Mouse (Mus musculus): ENCODE results near the gene Ints7. TPM values are rescaled to one million over a fixed set of nuclear protein-coding genes. Genes with fewer than 3 reads are reported as not detected.

The Ints7 gene
- polyA plus RNA-seq, 1 experiment: 9.8 TPM

DNA sequence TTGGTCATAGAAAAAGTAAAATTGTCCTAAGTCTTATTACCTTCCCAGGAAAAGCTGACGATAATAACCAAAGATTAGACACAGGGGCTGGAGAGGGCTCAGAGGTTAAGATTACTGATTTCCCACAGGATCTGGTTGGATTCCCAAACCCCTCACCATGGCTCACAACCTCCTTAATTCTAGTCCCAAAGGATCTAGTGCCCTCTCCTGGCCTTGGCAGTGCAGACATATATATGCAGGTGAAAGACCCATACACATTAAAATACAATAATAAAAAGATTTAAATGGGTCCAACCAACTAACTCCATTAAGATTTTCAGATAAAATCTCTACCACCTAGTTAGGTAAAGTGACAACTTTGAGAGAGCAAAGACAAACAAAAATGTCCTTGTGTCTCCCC, 7.6 kb upstream of the Ints7 start:
- no peak overlapping the region for H3K27ac ChIP-seq (ENCODE audit: insufficient read depth, low read depth, low read length)
- TF ChIP-seq CTCF (IDR thresholded peaks at IDR 0.05; ENCODE audit: extremely low read depth, insufficient read length, insufficient replicate concordance, low read depth, low read length): no peak
- TF ChIP-seq POLR2A (IDR thresholded peaks at IDR 0.05; ENCODE audit: low read depth, low read length): no peak
- H3K36me3 ChIP-seq (ENCODE audit: control insufficient read depth, insufficient read depth, low read length): no peaks in the 10 kb centered on the region
- WGBS: 84% methylated on average over 1 of the region's 1 CpGs
- H3K4me3 ChIP-seq (ENCODE audit: low read depth, low read length): no peak overlapping the region
- H3K27me3 ChIP-seq (ENCODE audit: control insufficient read depth, insufficient read depth, low read length): no peaks in the 10 kb centered on the region
- H3K4me1 ChIP-seq (ENCODE audit: control insufficient read depth, insufficient read depth, insufficient read length, low read length): no peaks in the 10 kb centered on the region

DNA sequence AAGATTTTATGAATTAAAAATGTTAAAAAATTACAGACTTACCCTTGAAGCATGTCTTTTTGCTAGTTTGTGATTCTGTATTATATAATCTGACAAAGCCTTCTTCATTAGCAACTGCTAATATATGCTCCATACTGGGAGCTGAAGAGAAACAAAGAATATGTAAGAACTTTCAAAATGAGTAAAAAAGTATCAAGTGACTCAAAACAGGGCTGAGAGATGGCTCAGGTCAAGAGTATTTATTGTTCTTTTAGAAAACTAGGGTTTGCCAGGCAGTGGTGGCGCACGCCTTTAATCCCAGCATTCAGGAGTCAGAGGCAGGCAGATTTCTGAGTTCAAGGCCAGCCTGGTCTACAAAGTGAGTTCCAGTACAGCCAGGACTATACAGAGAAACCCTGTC, 5.8 kb upstream of the Ints7 start:
- 96% methylated on average over 2 of the region's 2 CpGs for WGBS
- Histone ChIP-seq H3K36me3 (ENCODE audit: control insufficient read depth, insufficient read depth, low read length) (no peaks in the 10 kb centered on the region), H3K27me3 (ENCODE audit: control insufficient read depth, insufficient read depth, low read length) (no peaks in the 10 kb centered on the region), H3K4me1 (ENCODE audit: control insufficient read depth, insufficient read depth, insufficient read length, low read length) (no peaks in the 10 kb centered on the region), H3K4me3 (ENCODE audit: low read depth, low read length) (no peak overlapping the region), H3K27ac (ENCODE audit: insufficient read depth, low read depth, low read length) (no peak overlapping the region)
- TF ChIP-seq CTCF (IDR thresholded peaks at IDR 0.05; ENCODE audit: extremely low read depth, insufficient read length, insufficient replicate concordance, low read depth, low read length): no peak
- no peak for TF ChIP-seq POLR2A (IDR thresholded peaks at IDR 0.05; ENCODE audit: low read depth, low read length)

DNA sequence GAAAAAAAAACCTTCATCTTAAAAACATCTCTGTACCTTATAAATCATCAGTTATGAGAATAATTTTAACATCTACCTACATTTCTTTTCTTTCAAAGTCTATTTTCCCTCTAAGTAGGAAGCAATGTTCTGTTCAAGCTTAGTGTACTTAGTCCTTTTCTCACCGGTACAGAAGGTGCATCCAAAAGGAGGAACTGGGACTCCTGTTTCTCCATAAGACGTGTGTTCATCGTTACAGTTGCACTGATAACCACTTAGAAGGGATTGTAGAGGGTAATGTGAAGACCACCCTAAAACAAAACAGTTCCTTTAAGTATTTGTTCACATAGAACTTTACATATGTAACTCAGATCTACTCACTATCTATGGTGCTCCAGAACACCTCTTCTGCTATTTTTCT, 5.0 kb upstream of the Ints7 start:
- no peak overlapping the region for H3K4me3 ChIP-seq (ENCODE audit: low read depth, low read length)
- TF ChIP-seq POLR2A (IDR thresholded peaks at IDR 0.05; ENCODE audit: low read depth, low read length) (no peak), CTCF (IDR thresholded peaks at IDR 0.05; ENCODE audit: extremely low read depth, insufficient read length, insufficient replicate concordance, low read depth, low read length) (no peak)
- no peaks in the 10 kb centered on the region for H3K4me1 ChIP-seq (ENCODE audit: control insufficient read depth, insufficient read depth, insufficient read length, low read length)
- no peaks in the 10 kb centered on the region for H3K27me3 ChIP-seq (ENCODE audit: control insufficient read depth, insufficient read depth, low read length)
- no peaks in the 10 kb centered on the region for H3K36me3 ChIP-seq (ENCODE audit: control insufficient read depth, insufficient read depth, low read length)
- 82% methylated on average over 3 of the region's 3 CpGs for WGBS
- H3K27ac ChIP-seq (ENCODE audit: insufficient read depth, low read depth, low read length): no peak overlapping the region

DNA sequence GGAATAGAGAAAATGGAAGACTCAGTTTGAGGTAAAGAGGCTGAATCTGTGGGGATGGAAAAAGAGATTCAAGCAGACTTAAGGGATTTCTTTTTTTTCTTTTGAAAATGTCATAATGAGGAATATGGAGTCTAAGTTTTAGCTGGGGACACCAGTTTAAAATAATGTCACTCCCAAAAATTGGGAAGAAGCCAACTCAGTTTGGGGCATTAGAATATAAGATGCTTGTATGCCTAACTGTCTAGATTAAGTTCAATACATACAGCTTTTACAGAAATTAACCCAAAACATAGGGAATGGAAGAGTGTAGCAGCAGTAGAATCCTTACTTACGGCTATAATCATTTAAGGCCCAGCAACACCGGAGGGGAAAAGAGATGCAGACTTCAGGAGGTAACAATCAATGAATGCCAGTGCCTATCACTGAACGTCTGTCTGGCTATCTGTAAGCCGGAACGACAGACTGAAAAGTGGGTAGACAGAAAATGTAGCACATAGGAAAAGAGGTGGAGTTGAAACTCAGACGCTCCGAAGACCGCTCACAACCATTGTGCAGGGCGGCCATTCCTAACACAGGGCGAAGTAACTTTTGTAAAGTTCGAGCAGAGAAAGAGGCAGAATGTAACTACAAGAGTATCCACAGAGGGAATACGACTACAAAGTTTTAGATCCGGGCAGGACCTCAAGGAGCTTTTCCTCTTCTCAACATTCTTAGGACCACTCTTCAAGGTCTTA, 1.4 kb upstream of the Ints7 start:
- WGBS: 2% methylated on average over 13 of the region's 13 CpGs
- H3K27me3 ChIP-seq (ENCODE audit: control insufficient read depth, insufficient read depth, low read length): no peaks in the 10 kb centered on the region
- no peaks in the 10 kb centered on the region for H3K36me3 ChIP-seq (ENCODE audit: control insufficient read depth, insufficient read depth, low read length)
- H3K4me1 ChIP-seq (ENCODE audit: control insufficient read depth, insufficient read depth, insufficient read length, low read length): no peaks in the 10 kb centered on the region; the same call in 1 of the 2 replicates
- TF ChIP-seq CTCF (IDR thresholded peaks at IDR 0.05; ENCODE audit: extremely low read depth, insufficient read length, insufficient replicate concordance, low read depth, low read length) (no peak), POLR2A (IDR thresholded peaks at IDR 0.05; ENCODE audit: low read depth, low read length) (no peak)
- peak overlapping the region; percentile 49 for H3K4me3 ChIP-seq (ENCODE audit: low read depth, low read length)
- H3K27ac ChIP-seq (ENCODE audit: insufficient read depth, low read depth, low read length): no peak overlapping the region

DNA sequence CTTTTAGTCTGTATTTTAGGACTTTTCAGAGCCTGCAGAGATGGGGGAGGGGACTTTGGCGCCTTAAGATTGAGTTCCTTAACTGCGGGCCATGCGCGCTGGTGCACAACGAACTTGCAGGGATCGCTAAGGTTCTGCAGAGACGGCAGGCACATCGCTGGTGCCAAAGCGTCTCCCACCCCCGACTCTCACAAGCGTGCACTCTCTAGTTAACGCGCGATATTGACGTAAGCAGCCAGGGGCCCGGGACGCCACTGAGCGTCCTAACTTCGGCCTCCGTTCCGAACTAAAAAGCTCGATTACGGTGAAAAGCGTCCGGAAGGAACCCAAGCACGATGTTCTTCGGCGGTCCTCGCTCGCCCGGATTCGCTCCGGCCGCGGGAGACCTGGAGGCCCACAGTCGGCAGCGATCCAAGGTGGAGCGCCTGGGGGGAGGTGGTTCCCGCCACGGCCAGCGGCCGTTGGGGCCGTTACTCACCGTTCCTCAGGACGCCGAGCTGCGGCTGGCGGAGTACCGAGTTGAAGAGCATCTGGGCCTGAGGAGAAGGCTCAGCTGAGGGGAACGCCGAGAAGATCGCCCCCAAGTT, 472 bp upstream of the Ints7 start:
- H3K36me3 ChIP-seq (ENCODE audit: control insufficient read depth, insufficient read depth, low read length): no peaks in the 10 kb centered on the region
- H3K4me1 ChIP-seq (ENCODE audit: control insufficient read depth, insufficient read depth, insufficient read length, low read length): no peaks in the 10 kb centered on the region; the same call in 1 of the 2 replicates
- H3K4me3 ChIP-seq (ENCODE audit: low read depth, low read length): peak overlapping the region; percentile 88
- H3K27ac ChIP-seq (ENCODE audit: insufficient read depth, low read depth, low read length): no peak overlapping the region
- no peaks in the 10 kb centered on the region for H3K27me3 ChIP-seq (ENCODE audit: control insufficient read depth, insufficient read depth, low read length)
- TF ChIP-seq CTCF (IDR thresholded peaks at IDR 0.05; ENCODE audit: extremely low read depth, insufficient read length, insufficient replicate concordance, low read depth, low read length) (no peak), POLR2A (IDR thresholded peaks at IDR 0.05; ENCODE audit: low read depth, low read length) (no peak)
- WGBS: under 1% methylated on average over 52 of the region's 52 CpGs

DNA sequence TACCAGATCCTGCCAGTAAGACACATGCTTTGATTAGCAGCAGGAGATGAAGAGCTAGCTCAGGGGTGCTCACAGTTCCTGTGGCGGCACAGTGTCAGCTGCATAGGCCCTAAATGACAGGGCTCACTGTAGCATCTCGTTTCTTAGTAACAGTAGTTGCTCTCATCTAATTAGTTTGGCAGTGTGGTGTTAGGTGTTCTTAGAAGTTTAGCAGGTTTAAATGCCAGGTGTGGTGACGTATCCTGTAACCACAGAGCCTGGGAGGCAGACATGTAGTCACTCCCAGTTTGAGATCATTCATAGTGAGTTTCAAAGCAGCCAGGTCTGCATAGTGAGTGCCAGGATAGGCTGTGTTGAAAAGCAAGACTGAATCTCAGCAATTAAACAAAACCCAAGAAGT, 4.1 kb downstream of the Ints7 start:
- no peaks in the 10 kb centered on the region; the same call in 1 of the 2 replicates for H3K4me1 ChIP-seq (ENCODE audit: control insufficient read depth, insufficient read depth, insufficient read length, low read length)
- H3K27me3 ChIP-seq (ENCODE audit: control insufficient read depth, insufficient read depth, low read length): no peaks in the 10 kb centered on the region
- WGBS: 90% methylated on average over 3 of the region's 3 CpGs
- peaks cover 15% of the 10 kb centered on the region for H3K36me3 ChIP-seq (ENCODE audit: control insufficient read depth, insufficient read depth, low read length)
- TF ChIP-seq POLR2A (IDR thresholded peaks at IDR 0.05; ENCODE audit: low read depth, low read length): no peak
- H3K4me3 ChIP-seq (ENCODE audit: low read depth, low read length): no peak overlapping the region
- H3K27ac ChIP-seq (ENCODE audit: insufficient read depth, low read depth, low read length): no peak overlapping the region

DNA sequence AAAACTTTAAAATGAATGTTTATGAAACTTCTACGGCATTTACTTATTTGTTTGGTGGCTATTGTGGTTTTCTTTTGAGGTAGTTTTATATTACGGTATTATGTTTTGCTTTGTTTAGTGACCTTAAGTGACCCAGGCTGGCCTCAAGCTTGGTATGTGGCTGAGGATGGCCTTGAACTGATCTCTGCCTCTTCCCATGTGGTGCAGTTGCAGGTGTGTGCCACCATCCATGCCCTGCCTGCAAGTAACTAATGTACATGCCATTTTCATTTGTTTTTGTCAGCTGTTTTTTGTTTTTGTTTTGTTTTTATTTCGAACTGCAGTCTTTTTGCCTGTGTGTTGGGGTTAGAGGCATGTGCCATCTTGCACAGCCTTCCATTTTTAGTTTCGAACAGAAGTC, 6.2 kb downstream of the Ints7 start:
- Histone ChIP-seq H3K27ac (ENCODE audit: insufficient read depth, low read depth, low read length) (no peak overlapping the region), H3K4me1 (ENCODE audit: control insufficient read depth, insufficient read depth, insufficient read length, low read length) (no peaks in the 10 kb centered on the region; the same call in 1 of the 2 replicates), H3K36me3 (ENCODE audit: control insufficient read depth, insufficient read depth, low read length) (peaks cover 18% of the 10 kb centered on the region), H3K27me3 (ENCODE audit: control insufficient read depth, insufficient read depth, low read length) (no peaks in the 10 kb centered on the region), H3K4me3 (ENCODE audit: low read depth, low read length) (no peak overlapping the region)
- TF ChIP-seq POLR2A (IDR thresholded peaks at IDR 0.05; ENCODE audit: low read depth, low read length): no peak
- TF ChIP-seq CTCF (IDR thresholded peaks at IDR 0.05; ENCODE audit: extremely low read depth, insufficient read length, insufficient replicate concordance, low read depth, low read length): no peak
- WGBS: 91% methylated on average over 4 of the region's 4 CpGs

Data from small intestine, adult 2 months (tissue).